Mouse (Mus musculus) monocyte, adult 5-6 weeks (primary cell): ENCODE results near the gene Gm3147. TPM values are rescaled to one million over a fixed set of nuclear protein-coding genes. Genes with fewer than 3 reads are reported as not detected.
"Not testable (repeated sequence)": the region's sequence is repeated elsewhere in the genome, so short reads cannot be mapped to it uniquely, and the experiment has no call there.

Experiments used
- ATAC-seq: fragments of 153-309, 156-312 bp; replicated peaks from 2 replicates; pipeline ENCODE4 v1.8.0; 2017; ENCODE audit warnings: mild to moderate bottlenecking; ENCODE audit not compliant: low TSS enrichment, insufficient number of reproducible peaks, severe bottlenecking, poor library complexity, low FRiP score
- total RNA-seq: library from RNA; stranded (forward); fragments of 200-1000, 200-491, 200-594 nt; gene quantifications from 3 replicates; pipeline ENCODE4 v1.2.3, GENCODE M21; 2017

Gene Gm3147
- not detected in 3 replicates for total RNA-seq

DNA sequence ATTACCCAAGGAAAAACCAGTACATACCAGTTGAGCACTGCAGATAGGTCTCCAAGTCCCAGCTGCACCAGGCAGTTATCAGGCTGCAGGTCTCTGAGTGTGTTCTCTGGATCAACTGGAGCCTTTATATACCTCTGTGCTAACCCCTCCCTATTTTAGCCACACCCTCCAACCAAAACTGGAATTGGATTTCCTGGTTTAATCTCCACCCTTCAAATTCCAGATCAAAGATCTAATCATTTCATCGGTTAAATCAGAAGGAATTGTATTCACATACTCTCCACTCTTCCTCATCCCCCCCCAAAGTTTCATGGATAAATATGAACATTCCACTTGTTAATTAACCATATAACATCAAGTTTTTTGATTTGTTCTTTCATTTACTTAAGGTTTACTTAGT, at the start of gene Gm3147:
TSS of gene Gm3147 (minus strand) at position 101 of the 400 bp plus-strand sequence.
- ATAC-seq: not testable (repeated sequence)

DNA sequence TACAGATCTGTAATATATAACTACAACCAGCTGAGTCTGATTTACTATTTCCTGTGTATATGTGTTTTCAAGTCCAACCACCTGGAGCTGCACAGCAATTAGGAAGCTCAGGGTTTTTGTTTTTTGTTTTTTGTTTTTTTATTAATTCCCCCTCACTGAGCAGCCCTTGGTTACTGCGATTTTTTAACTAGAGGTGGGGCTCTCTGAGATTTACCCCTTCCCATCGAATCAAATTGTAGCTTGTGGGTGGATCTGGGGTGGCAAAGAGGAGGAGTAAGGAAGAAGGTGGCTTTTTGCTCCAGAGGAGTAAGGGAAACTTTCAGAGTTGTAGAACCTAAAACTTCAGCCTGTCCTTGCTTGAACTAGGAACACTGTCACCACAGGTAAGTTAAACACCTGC, 31.9 kb upstream of the Gm3147 start, which contains the start of gene Gm6205:
TSS of gene Gm6205 (plus strand) at position 301 of the 400 bp plus-strand sequence.
- not testable (repeated sequence) for ATAC-seq

DNA sequence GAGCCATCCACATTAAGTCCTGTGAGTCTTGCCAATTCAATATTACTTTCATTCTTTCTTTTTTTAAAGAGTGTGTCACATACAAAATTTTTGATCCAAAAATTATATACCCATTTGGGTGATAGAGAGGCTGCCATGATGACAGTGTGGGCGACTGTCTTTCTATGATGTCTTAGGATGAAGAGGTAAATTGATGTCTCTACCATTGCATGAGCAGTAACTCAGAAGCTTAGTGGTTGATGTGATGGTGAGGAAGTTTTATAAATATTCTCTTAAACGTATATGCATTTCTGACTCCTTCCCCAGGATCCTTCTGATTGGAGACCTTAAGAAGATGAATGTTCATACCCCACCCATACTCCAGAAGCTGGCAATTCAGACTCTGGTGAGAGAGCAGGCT, 7.5 kb upstream of the Gm3147 start, which contains the start of gene Gm6509:
TSS of gene Gm6509 (plus strand) at position 301 of the 400 bp plus-strand sequence.
- not testable (repeated sequence) for ATAC-seq

Other genes starting within 250 kb of the Gm3147 start
- gene Gm7682, start 170.6 kb downstream of the Gm3147 start, total RNA-seq: 0.48 TPM in 1 of 3 replicates, not detected in the others
- gene Gm3139, start 90.1 kb downstream of the Gm3147 start, total RNA-seq: 0.32 TPM in 1 of 3 replicates, not detected in the others
- not detected in 3 replicates for gene Gm6509, start 7.6 kb upstream of the Gm3147 start, total RNA-seq
- gene Gm6205, start 32.0 kb upstream of the Gm3147 start, total RNA-seq: not detected in 3 replicates
- gene Gm3183, start 249.1 kb upstream of the Gm3147 start, total RNA-seq: 0.32 TPM in 1 of 3 replicates, not detected in the others